14 mouse cellular contexts compared by ENCODE assay signal in genomic region chr16:56074122-56074521, GRCm38 (mm10). TPM values are rescaled to one million over a fixed set of nuclear protein-coding genes. Genes with fewer than 3 reads are reported as not detected.
DNase-seq lines count a peak whose midpoint lies in the region; ATAC-seq and TF ChIP-seq lines count a peak whose summit lies in the region.
"Had no signal": no experiment of that assay in that cellular context is flagged by ENCODE, and none has a peak within 500 bp of the region (broad histone marks: within the 10 kb centered on the region; RNA-seq: fewer than 3 reads in every experiment).

No protein-coding gene starts in this region.

- no peak overlapping the region for H3K9ac ChIP-seq in heart, embryonic 12.5 days
- no peak overlapping the region for H3K9ac ChIP-seq in midbrain, embryonic 14.5 days (replicated peaks; ENCODE audit: low read length)
- H3K9ac ChIP-seq in midbrain, postnatal 0 days (replicated peaks; ENCODE audit: low read length, poor library complexity, severe bottlenecking) = no peak overlapping the region
- H3K9ac ChIP-seq: forebrain, embryonic 13.5 days; heart, embryonic 15.5 days; limb, embryonic 15.5 days; stomach, embryonic 15.5 days had no signal

- H3K27ac ChIP-seq in heart, embryonic 12.5 days (ENCODE audit: poor library complexity, severe bottlenecking) = no peak overlapping the region
- peak overlapping the region; percentile 61; the same call in 1 of the 2 replicates for H3K27ac ChIP-seq in midbrain, embryonic 14.5 days (replicated peaks; ENCODE audit: low read depth, low read length)
- H3K27ac ChIP-seq in midbrain, postnatal 0 days (ENCODE audit: low read depth, low read length) = no peak overlapping the region
- peak overlapping the region; percentile 93; the same call in 1 of the 2 replicates for H3K27ac ChIP-seq in limb, embryonic 10.5 days

- no peak overlapping the region for H3K4me2 ChIP-seq in heart, embryonic 12.5 days
- no peak overlapping the region for H3K4me2 ChIP-seq in midbrain, embryonic 14.5 days (ENCODE audit: low read length)
- no peak overlapping the region for H3K4me2 ChIP-seq in midbrain, postnatal 0 days (ENCODE audit: low read depth, low read length, poor library complexity, severe bottlenecking)
- H3K4me2 ChIP-seq: forebrain, embryonic 13.5 days had no signal

- no peaks in the 10 kb centered on the region for H3K27me3 ChIP-seq in heart, embryonic 12.5 days (replicated peaks)
- H3K27me3 ChIP-seq in midbrain, embryonic 14.5 days (ENCODE audit: control insufficient read depth, insufficient read depth, low read length) = no peaks in the 10 kb centered on the region
- H3K27me3 ChIP-seq in midbrain, postnatal 0 days (ENCODE audit: insufficient read depth, low read length) = no peaks in the 10 kb centered on the region
- no peaks in the 10 kb centered on the region for H3K27me3 ChIP-seq in limb, embryonic 10.5 days (ENCODE audit: low read depth, poor library complexity, severe bottlenecking)
- H3K27me3 ChIP-seq: forebrain, embryonic 13.5 days; heart, embryonic 15.5 days; limb, embryonic 15.5 days; stomach, embryonic 15.5 days had no signal

- no peak for DNase-seq in heart, postnatal 14 days
- no peak for DNase-seq in midbrain, embryonic 14.5 days
- DNase-seq in midbrain, postnatal 0 days (ENCODE audit: low spot score) = no peak
- DNase-seq in limb, embryonic 10.5 days (ENCODE audit: low spot score) = no peak
- DNase-seq in testis, postnatal 10 days (ENCODE audit: low spot score) = no peak
- DNase-seq: adrenal gland, postnatal 25 days; gastrocnemius, postnatal 10 days had no signal

- intact Hi-C loops in heart, postnatal 14 days (cut with DNase I) = loop anchor here (5.0 kb wide), 1 partner anchor 42 kb away; no protein-coding TSS in a partner anchor

- H3K4me3 ChIP-seq in heart, embryonic 12.5 days = no peak overlapping the region
- H3K4me3 ChIP-seq in midbrain, embryonic 14.5 days (replicated peaks; ENCODE audit: low read depth, low read length) = no peak overlapping the region
- H3K4me3 ChIP-seq in midbrain, postnatal 0 days (ENCODE audit: low read depth, low read length) = no peak overlapping the region
- H3K4me3 ChIP-seq in limb, embryonic 10.5 days = no peak overlapping the region
- H3K4me3 ChIP-seq: forebrain, embryonic 13.5 days; heart, embryonic 15.5 days; stomach, embryonic 15.5 days had no signal

- 0 out of 2 replicates have a peak, but pooled peaks cover 2% of the 10 kb centered on the region for H3K36me3 ChIP-seq in heart, embryonic 12.5 days
- H3K36me3 ChIP-seq in midbrain, embryonic 14.5 days (ENCODE audit: control insufficient read depth, insufficient read depth, low read length) = peaks cover 3% of the 10 kb centered on the region; the same call in 1 of the 2 replicates
- H3K36me3 ChIP-seq in midbrain, postnatal 0 days (ENCODE audit: insufficient read depth, low read length) = no peaks in the 10 kb centered on the region
- H3K36me3 ChIP-seq in limb, embryonic 10.5 days = 0 out of 2 replicates have a peak, but pooled peaks cover 2% of the 10 kb centered on the region
- H3K36me3 ChIP-seq: heart, embryonic 15.5 days; stomach, embryonic 15.5 days had no signal

- WGBS in heart, embryonic 12.5 days = 60% methylated on average over 1 of the region's 1 CpGs
- 95% methylated on average over 1 of the region's 1 CpGs for WGBS in midbrain, embryonic 14.5 days
- WGBS in midbrain, postnatal 0 days = 87% methylated on average over 1 of the region's 1 CpGs
- 87% methylated on average over 1 of the region's 1 CpGs for whole genome bisulfite sequencing in limb, embryonic 10.5 days

- peaks cover 6% of the 10 kb centered on the region; the same call in 1 of the 2 replicates for H3K4me1 ChIP-seq in heart, embryonic 12.5 days (replicated peaks)
- 0 out of 2 replicates have a peak, but pooled peaks cover 8% of the 10 kb centered on the region for H3K4me1 ChIP-seq in midbrain, embryonic 14.5 days (ENCODE audit: control insufficient read depth, insufficient read depth, low read length)
- H3K4me1 ChIP-seq in midbrain, postnatal 0 days (ENCODE audit: insufficient read depth, low read length) = peaks cover 5% of the 10 kb centered on the region; the same call in 1 of the 2 replicates
- H3K4me1 ChIP-seq in limb, embryonic 10.5 days = peaks cover 10% of the 10 kb centered on the region; the same call in 1 of the 2 replicates

- no peak for TF ChIP-seq CTCF in midbrain, postnatal 0 days (IDR thresholded peaks at IDR 0.05)

- peak; percentile 36 for ATAC-seq in heart, embryonic 12.5 days (ENCODE audit: insufficient number of reproducible peaks, low FRiP score)
- no peak for ATAC-seq in midbrain, embryonic 14.5 days (ENCODE audit: low FRiP score, low TSS enrichment)
- ATAC-seq in midbrain, postnatal 0 days (ENCODE audit: low FRiP score) = no peak
- no peak for ATAC-seq in monocyte, adult 5-6 weeks (replicated peaks; ENCODE audit: insufficient number of reproducible peaks, low FRiP score, low TSS enrichment, poor library complexity, severe bottlenecking)
- ATAC-seq: forebrain, embryonic 13.5 days; intestine, embryonic 16.5 days had no signal

- H3K9me3 ChIP-seq in heart, embryonic 12.5 days (replicated peaks) = no peaks in the 10 kb centered on the region
- no peaks in the 10 kb centered on the region for H3K9me3 ChIP-seq in midbrain, embryonic 14.5 days (ENCODE audit: control insufficient read depth, low read length)
- H3K9me3 ChIP-seq in midbrain, postnatal 0 days (ENCODE audit: low read length) = no peaks in the 10 kb centered on the region
- no peaks in the 10 kb centered on the region for H3K9me3 ChIP-seq in limb, embryonic 10.5 days (replicated peaks)
- H3K9me3 ChIP-seq: forebrain, embryonic 13.5 days; heart, embryonic 15.5 days; limb, embryonic 15.5 days; stomach, embryonic 15.5 days had no signal

RNA-seq across cellular contexts. Expression of gene Senp7, which starts 26.0 kb away (rescaled TPM):
- polyA plus RNA-seq in heart, embryonic 12.5 days (2016; fragmentation: Nextera tagmentation; extraction: Ambion mirVana) = 20.8 and 24.8 TPM in 2 replicates
- total RNA-seq in heart, postnatal 14 days (2021) = 10 to 100 TPM; 17.9 to 18.7 TPM
- polyA plus RNA-seq in midbrain, embryonic 14.5 days (2014; fragmentation: Nextera tagmentation; extraction: Ambion mirVana) = 59.6 and 70.9 TPM in 2 replicates
- 26.7 and 40.0 TPM in 2 replicates for total RNA-seq in midbrain, postnatal 0 days (2014; rRNA removed)
- polyA plus RNA-seq in midbrain, postnatal 0 days (2015; fragmentation: Nextera tagmentation; extraction: Ambion mirVana) = 32.0 and 34.7 TPM in 2 replicates
- polyA plus RNA-seq in limb, embryonic 10.5 days (2016; fragmentation: Nextera tagmentation; extraction: Ambion mirVana) = 22.8 and 31.6 TPM in 2 replicates
- 26.3 to 54.9 TPM (median 30.8 TPM) in 3 replicates for total RNA-seq in monocyte, adult 5-6 weeks (2017)

RNA-seq across cellular contexts. Expression of gene Trmt10c, which starts 36.5 kb away (rescaled TPM):
- polyA plus RNA-seq in heart, embryonic 12.5 days (2016; fragmentation: Nextera tagmentation; extraction: Ambion mirVana) = 23.0 and 24.3 TPM in 2 replicates
- 10 to 100 TPM; 10.9 to 13.0 TPM for total RNA-seq in heart, postnatal 14 days (2021)
- polyA plus RNA-seq in midbrain, embryonic 14.5 days (2014; fragmentation: Nextera tagmentation; extraction: Ambion mirVana) = 23.8 and 24.0 TPM in 2 replicates
- total RNA-seq in midbrain, postnatal 0 days (2014; rRNA removed) = 10.1 and 12.6 TPM in 2 replicates
- polyA plus RNA-seq in midbrain, postnatal 0 days (2015; fragmentation: Nextera tagmentation; extraction: Ambion mirVana) = 13.4 and 15.0 TPM in 2 replicates
- 35.2 and 35.6 TPM in 2 replicates for polyA plus RNA-seq in limb, embryonic 10.5 days (2016; fragmentation: Nextera tagmentation; extraction: Ambion mirVana)
- 26.5 to 36.3 TPM (median 32.0 TPM) in 3 replicates for total RNA-seq in monocyte, adult 5-6 weeks (2017)

RNA-seq across cellular contexts. Expression of gene Pcnp, which starts 44.6 kb away (rescaled TPM):
- polyA plus RNA-seq in heart, embryonic 12.5 days (2016; fragmentation: Nextera tagmentation; extraction: Ambion mirVana) = 177 and 180 TPM in 2 replicates
- total RNA-seq in heart, postnatal 14 days (2021) = 10 to 100 TPM; 54.5 to 56.1 TPM
- 212 and 241 TPM in 2 replicates for polyA plus RNA-seq in midbrain, embryonic 14.5 days (2014; fragmentation: Nextera tagmentation; extraction: Ambion mirVana)
- 76.5 and 103 TPM in 2 replicates for total RNA-seq in midbrain, postnatal 0 days (2014; rRNA removed)
- 224 and 233 TPM in 2 replicates for polyA plus RNA-seq in midbrain, postnatal 0 days (2015; fragmentation: Nextera tagmentation; extraction: Ambion mirVana)
- 276 and 293 TPM in 2 replicates for polyA plus RNA-seq in limb, embryonic 10.5 days (2016; fragmentation: Nextera tagmentation; extraction: Ambion mirVana)
- total RNA-seq in monocyte, adult 5-6 weeks (2017) = 107 to 153 TPM (median 130 TPM) in 3 replicates

Comparison
In these comparisons a context has a peak if more than half of its experiments do, and no peak if none do; other contexts are left out.
1. H3K27ac ChIP-seq: peak in midbrain, embryonic 14.5 days (single experiment) and limb, embryonic 10.5 days (single experiment); none in heart, embryonic 12.5 days (single experiment) and midbrain, postnatal 0 days (single experiment).